Mouse (Mus musculus) Patski (cell line): ENCODE data around the gene Kcnj3. TPM values are rescaled to one million over a fixed set of nuclear protein-coding genes. Genes with fewer than 3 reads are reported as not detected.

ENCODE experiments used
- ATAC-seq: fragments of 100-300 bp; one replicate; pipeline ENCODE4 v1.8.0; 2021
- CTCF ChIA-PET: fragments of 350-600 bp; sonication (Branson Sonifier 250); formaldehyde crosslinking; loops from one replicate; lab custom pipeline; 2022; ENCODE audit warnings: inconsistent platforms; lab: Charles Lee
- POLR2A ChIA-PET: fragments of 350-600 bp; sonication (Branson Sonifier 250); formaldehyde crosslinking; loops from one replicate; lab custom pipeline; 2022; ENCODE audit warnings: antibody characterized with exemption, inconsistent platforms; lab: Charles Lee
- DNase-seq: peaks from one replicate; pipeline ENCODE4 v3.0.0-alpha.2; 2011; ENCODE audit warnings: low read depth, low spot score
- H3K27me3 ChIP-seq: fragments of 371-371 bp; one replicate; pipeline ENCODE4 v1.5.1; 2021
- CTCF ChIP-seq: fragments of 100-300 bp; IDR thresholded peaks from one replicate; pipeline ENCODE4 v1.5.1; 2021
- in situ Hi-C: fragments of 300-500 bp; cut with MboI; formaldehyde crosslinking; loops from 3 replicates; pipeline ENCODE4 v1.11.1; 2018; ENCODE audit warnings: low pct_unique_long_range_greater_than_20kb, mixed read lengths
- polyA plus RNA-seq: library from polyadenylated mRNA; unstranded; gene quantifications from one replicate; pipeline ENCODE4 v1.2.3, GENCODE M21; 2021

Gene Kcnj3
- polyA plus RNA-seq, 1 experiment from 2014 or later, result not detected

DNA sequence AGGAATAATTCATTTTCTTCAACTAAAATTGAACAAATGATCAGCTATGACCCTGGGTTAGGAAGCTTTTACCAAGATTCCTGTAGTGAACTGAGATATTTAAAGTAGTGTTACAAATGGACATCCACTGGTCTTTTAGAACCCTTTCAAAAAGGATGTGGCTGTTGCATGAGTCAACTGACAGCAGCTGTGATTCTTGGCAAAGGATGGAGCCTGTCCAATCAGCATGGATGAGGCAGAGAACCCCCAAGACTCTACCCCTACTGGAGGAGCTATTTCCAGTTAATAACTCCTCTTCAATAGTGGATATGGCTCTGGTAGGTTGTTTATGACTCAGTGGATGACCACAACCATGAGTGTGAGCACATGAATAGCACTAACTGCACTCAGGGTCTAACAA is 81.5 kb downstream of the Kcnj3 start:
- DNase-seq (no peak), ATAC-seq (no peak)
- ChIA-PET CTCF (no interaction called here), POLR2A (no interaction called here)
- TF ChIP-seq CTCF, result no peak
- in situ Hi-C loops, result no loop called here
- no peaks in the 10 kb centered on the region for H3K27me3 ChIP-seq

DNA sequence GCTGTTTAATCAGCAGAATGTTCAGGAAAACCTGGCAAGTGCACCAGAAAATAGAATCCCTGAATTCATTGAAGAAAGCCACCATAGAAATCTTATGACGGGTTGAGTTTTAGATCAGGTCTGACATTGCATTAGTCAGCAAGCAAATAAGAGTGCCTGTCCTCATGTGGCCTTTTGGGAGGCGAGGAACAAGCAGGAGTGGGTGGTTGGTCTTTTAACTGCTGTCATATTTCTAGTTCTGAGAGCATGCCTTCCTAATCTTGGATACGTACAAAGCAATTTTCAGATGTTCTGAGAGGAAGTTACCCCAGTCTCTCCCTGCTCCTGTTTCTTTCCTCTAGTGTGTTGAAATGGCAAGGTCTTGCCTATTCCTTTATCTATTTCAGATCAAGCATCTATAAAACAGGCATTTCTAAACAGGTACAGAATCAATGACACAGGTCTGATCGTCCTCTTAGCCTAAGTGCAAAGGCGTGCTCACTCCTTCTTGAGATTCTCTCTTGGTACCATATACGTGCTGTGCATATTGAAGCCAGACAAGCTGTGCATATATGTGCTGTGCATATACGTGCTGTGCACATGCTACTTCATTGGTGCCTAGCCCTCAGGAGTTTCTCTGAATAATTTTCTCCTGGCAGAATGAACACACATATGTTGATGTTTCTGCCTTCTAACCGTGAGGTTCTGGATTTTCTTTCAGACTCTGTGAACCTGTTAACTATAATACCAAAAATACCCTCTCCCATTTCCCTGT is 97.1 kb downstream of the Kcnj3 start:
- DNase-seq (no peak), ATAC-seq (no peak)
- H3K27me3 ChIP-seq, result no peaks in the 10 kb centered on the region
- ChIA-PET CTCF (no interaction called here), POLR2A (no interaction called here)
- TF ChIP-seq CTCF, result no peak
- in situ Hi-C loops, result no loop called here

DNA sequence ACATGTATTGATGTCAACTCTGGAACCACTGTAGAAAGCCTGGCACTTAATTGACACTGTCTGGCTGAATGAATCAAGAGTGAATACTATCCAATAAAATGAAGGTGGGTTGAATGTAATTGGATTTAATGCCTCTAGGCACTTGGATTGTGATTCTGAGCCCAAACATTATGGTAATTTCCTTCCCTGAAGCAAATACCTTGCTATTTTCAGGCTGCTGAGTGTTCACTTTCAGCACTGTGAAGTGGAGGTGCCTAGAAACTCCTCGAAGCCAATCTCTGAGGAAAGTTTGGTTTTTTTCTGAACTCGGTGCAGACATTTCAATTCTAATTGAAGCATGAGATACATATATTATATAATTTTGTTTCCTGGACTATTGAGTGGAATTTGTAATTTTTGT is 99.2 kb downstream of the Kcnj3 start:
- TF ChIP-seq CTCF, result no peak
- no peaks in the 10 kb centered on the region for H3K27me3 ChIP-seq
- CTCF ChIA-PET, result no interaction called here
- in situ Hi-C loops, result no loop called here
- no peak for ATAC-seq
- no peak for DNase-seq
- POLR2A ChIA-PET, result no interaction called here

DNA sequence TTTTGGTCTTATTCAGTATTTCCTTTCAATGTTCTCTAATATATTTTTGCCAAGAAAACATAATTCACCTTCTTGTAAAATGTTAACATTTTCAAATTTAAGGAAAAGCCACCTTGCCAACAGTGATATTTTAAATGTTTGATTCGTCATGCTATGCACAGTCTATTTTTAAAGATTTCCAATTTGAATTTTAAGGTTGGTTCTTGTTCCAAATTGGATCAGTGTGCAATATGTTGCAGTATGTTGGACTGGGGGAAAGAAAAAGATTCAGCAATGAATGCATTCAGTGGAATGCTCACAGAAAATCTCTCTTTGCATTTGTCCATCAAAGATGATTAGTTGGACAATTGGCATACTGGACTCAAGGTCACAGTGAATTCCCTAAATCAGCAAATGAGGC is 99.7 kb downstream of the Kcnj3 start:
- POLR2A ChIA-PET, result no interaction called here
- DNase-seq, result no peak
- no peak for ATAC-seq
- TF ChIP-seq CTCF, result no peak
- CTCF ChIA-PET, result no interaction called here
- no peaks in the 10 kb centered on the region for H3K27me3 ChIP-seq
- in situ Hi-C loops, result no loop called here

- no peaks in the 10 kb centered on the region for H3K27me3 ChIP-seq
- no peak for TF ChIP-seq CTCF
- POLR2A ChIA-PET, result no interaction called here
- ATAC-seq (no peak), DNase-seq (no peak)
- CTCF ChIA-PET, result no interaction called here
- in situ Hi-C loops, result no loop called here
Measured at GRCm38 (mm10) chr2:55547612-55548011, 111.8 kb downstream of the Kcnj3 start.

- ATAC-seq, result no peak
- peaks cover 3% of the 10 kb centered on the region for H3K27me3 ChIP-seq
- CTCF ChIA-PET, result no interaction called here
- in situ Hi-C loops, result no loop called here
- POLR2A ChIA-PET, result no interaction called here
- TF ChIP-seq CTCF, result no peak
- no peak for DNase-seq
Measured at GRCm38 (mm10) chr2:55558368-55558985, 122.7 kb downstream of the Kcnj3 start.

DNA sequence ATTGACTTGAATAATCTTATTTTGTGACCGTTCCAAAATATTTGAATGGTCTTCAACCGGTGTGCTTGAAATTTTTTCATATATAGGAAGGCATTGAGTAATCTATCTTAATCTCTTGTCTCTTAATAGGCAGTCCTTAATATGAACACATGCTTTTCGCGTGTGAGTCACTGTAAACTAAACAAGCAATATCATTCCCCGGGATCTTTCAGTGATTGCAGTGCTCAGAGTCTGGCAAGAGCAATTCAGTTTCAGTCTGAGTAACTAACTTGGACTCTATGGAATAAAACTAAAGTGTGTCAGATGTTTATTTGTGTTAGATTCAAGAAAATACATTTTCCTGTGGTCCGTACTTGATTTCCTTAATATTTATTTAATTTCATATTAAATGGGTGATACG is 133.5 kb downstream of the Kcnj3 start:
- POLR2A ChIA-PET, result no interaction called here

DNA sequence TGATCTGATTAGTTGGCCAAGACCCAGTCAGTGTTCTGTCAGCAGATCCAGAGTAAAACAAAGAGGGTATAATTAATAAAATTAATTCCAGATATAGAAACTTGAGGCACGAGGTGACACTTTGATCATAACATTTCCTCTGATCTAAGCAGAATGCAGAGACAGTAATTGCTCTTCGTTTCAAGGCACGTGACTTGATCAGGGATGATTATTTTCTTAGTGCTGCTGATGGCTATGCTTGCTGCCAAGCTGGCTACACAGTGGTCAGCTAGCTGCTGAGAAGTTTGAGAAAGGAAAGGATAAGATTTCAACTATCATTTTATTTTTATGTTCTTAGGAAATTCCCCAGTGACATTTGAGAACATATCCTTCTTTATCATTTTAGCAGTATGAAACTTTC is 135.7 kb downstream of the Kcnj3 start:
- H3K27me3 ChIP-seq, result no peaks in the 10 kb centered on the region
- in situ Hi-C loops, result no loop called here
- CTCF ChIA-PET, result no interaction called here
- POLR2A ChIA-PET, result no interaction called here
- no peak for TF ChIP-seq CTCF
- DNase-seq (no peak), ATAC-seq (no peak)

More for the DNA sequence above, 133.5 kb downstream of the Kcnj3 start:
- in situ Hi-C loops, result no loop called here
- no peaks in the 10 kb centered on the region for H3K27me3 ChIP-seq
- no peak for TF ChIP-seq CTCF
- no peak for ATAC-seq
- CTCF ChIA-PET, result no interaction called here
- no peak for DNase-seq

GRCm38 (mm10) chr2:55580286-55580685 is 144.5 kb downstream of the Kcnj3 start:
- no peaks in the 10 kb centered on the region for H3K27me3 ChIP-seq
- in situ Hi-C loops, result no loop called here
- no peak for TF ChIP-seq CTCF
- ChIA-PET CTCF (no interaction called here), POLR2A (no interaction called here)
- ATAC-seq, result no peak
- no peak for DNase-seq

- peaks cover 10% of the 10 kb centered on the region for H3K27me3 ChIP-seq
- TF ChIP-seq CTCF, result no peak
- DNase-seq (no peak), ATAC-seq (no peak)
- in situ Hi-C loops, result no loop called here
- ChIA-PET POLR2A (no interaction called here), CTCF (no interaction called here)
Measured at GRCm38 (mm10) chr2:55591226-55591988, 155.6 kb downstream of the Kcnj3 start.
